Mouse (Mus musculus): ENCODE results near the gene Commd9. TPM values are rescaled to one million over a fixed set of nuclear protein-coding genes. Genes with fewer than 3 reads are reported as not detected.

Commd9 gene
- polyA plus RNA-seq, 1 experiment: 15.5 TPM

DNA sequence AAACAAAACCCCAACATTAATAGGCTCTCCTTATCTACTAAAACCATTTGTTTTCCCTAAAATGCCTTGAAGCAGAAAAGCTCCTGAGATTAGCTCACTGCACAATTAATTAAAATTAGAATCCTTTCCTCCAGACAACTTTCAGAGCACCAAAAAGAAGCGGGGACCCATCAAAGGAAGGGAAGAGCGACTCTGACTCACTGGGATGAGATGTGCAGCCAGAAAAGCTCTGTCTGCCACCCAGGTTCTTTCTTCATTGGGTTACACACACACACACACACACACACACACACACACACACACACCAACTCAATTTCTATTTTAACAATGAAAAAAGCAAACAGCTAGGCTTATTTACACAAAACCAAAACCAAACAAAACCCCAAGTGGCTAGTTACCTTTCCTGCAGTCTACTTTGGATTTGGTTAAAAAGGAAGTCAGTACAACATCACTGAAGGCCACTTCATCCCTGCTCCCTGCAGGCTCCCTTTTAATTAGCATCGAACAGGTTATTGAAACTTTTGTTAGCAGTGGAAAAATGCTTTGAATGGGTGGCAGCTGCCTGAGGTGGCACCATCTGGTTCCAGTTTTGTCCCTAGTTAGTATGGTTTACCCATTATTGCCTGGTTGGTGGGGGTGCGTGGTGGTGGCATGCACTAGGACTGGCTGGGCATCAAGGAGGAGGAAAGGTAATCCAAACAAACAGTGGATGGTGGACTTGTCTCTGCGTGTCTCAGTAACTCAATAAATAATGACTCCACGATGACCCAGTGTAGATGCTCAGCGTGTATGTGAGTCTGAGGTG is 64.9 kb downstream of the Commd9 start:
- TF ChIP-seq GATA1 (IDR thresholded peaks at IDR 0.05; ENCODE audit: low read length): no peak

Other genes starting within 250 kb of the Commd9 start
- not detected in 2 replicates for gene Rag1, start 236.7 kb upstream of the Commd9 start, polyA plus RNA-seq (2012)
- gene B230118H07Rik, start 236.7 kb upstream of the Commd9 start, polyA plus RNA-seq (2012): 0.77 and 1.3 TPM in 2 replicates
- gene Traf6, start 207.8 kb upstream of the Commd9 start, polyA plus RNA-seq (2012): 2.5 and 2.7 TPM in 2 replicates
- gene Prr5l, start 3.2 kb upstream of the Commd9 start, polyA plus RNA-seq (2012): not detected in 2 replicates

Measured in G1E-ER4 (cell line).